ENCODE assay signal across 8 mouse cellular contexts in the genomic region with DNA sequence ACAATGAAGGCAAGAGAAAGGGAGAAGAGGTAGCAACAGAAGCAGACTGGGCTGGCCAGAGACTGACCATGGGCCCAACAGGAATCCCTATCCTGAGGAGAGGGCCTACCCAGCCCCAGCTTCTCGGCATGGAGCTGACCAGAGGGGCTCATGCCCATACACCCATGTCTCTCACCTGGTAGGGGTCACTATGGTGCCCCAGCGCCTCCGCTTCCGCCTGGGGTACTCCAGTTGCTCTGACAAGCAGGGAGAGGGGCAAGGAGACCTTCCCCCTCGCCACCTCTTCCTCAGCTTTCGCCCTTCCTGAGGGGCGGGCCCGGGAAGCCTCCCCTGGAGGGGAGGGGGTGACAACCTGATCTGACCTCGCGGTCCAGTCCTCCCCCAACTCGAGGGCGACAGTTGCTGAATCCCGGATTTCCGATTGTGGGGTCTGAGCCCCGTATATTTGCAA. TPM values are rescaled to one million over a fixed set of nuclear protein-coding genes. Genes with fewer than 3 reads are reported as not detected.
DNase-seq lines count a peak whose midpoint lies in the region; ATAC-seq and TF ChIP-seq lines count a peak whose summit lies in the region.

No protein-coding gene starts in this region.

- intact Hi-C loops in left cerebral cortex, postnatal 10 days (cut with DNase I) = no loop called here

- H3K4me1 ChIP-seq in lung, adult 2 months (ENCODE audit: control insufficient read depth, insufficient read depth, low read length) = peaks cover 18% of the 10 kb centered on the region
- H3K4me1 ChIP-seq in heart, embryonic 14.5 days (ENCODE audit: control insufficient read depth in 2 of 2, insufficient read depth in 2 of 2, low read length in 2 of 2) = peaks cover 5 to 27% of the 10 kb centered on the region in 2 experiments; a peak in 3 of 4 replicates

- H3K4me2 ChIP-seq in heart, embryonic 14.5 days (ENCODE audit: low read length) = peak overlapping the region; percentile 95

- peak; percentile 6; the same call in 1 of the 2 replicates for TF ChIP-seq POLR2A in lung, adult 2 months (IDR thresholded peaks at IDR 0.05; ENCODE audit: borderline replicate concordance, extremely low read depth, low read depth, low read length)

- H3K4me3 ChIP-seq in lung, adult 2 months (replicated peaks; ENCODE audit: extremely low read depth, low read depth, low read length) = peak overlapping the region; percentile 85
- peak overlapping the region; percentile 84 to 89 for H3K4me3 ChIP-seq in heart, embryonic 14.5 days (ENCODE audit: control insufficient read depth in 1 of 2, insufficient read depth in 1 of 2, low read depth in 1 of 2, low read length in 2 of 2)

- H3K27ac ChIP-seq in heart, embryonic 14.5 days (replicated peaks in 1 of 2; ENCODE audit: control insufficient read depth in 1 of 2, insufficient read depth in 1 of 2, low read depth in 2 of 2, low read length in 2 of 2) = peak overlapping the region; percentile 94 to 97

- WGBS in lung, adult 2 months = 0% methylated on average over 15 of the region's 15 CpGs
- WGBS in heart, embryonic 14.5 days = under 1% methylated on average over 15 of the region's 15 CpGs

- H3K36me3 ChIP-seq in heart, embryonic 14.5 days (ENCODE audit: control insufficient read depth, insufficient read depth, low read length) = peaks cover 18% of the 10 kb centered on the region

- H3K9me3 ChIP-seq in heart, embryonic 14.5 days (ENCODE audit: control insufficient read depth, low read length) = no peaks in the 10 kb centered on the region

- H3K27me3 ChIP-seq in heart, embryonic 14.5 days (ENCODE audit: control insufficient read depth, insufficient read depth, low read length) = no peaks in the 10 kb centered on the region

- no peak for DNase-seq in lung, adult 2 months
- DNase-seq in lung, postnatal 14 days = no peak
- peak; percentile 45 to 47 for DNase-seq in cerebellum, postnatal 14 days
- peak; percentile 42 for DNase-seq in liver
- peak; percentile 13 for DNase-seq in retina, embryonic 14.5 days (ENCODE audit: low spot score)
- no peak for DNase-seq in natural killer cell, adult 2 months (ENCODE audit: low spot score in 2 of 2)
- DNase-seq in left cerebral cortex, postnatal 10 days (ENCODE audit: extremely low spot score in 1 of 2, low spot score in 2 of 2) = no peak

- H3K9ac ChIP-seq in heart, embryonic 14.5 days (ENCODE audit: low read length) = peak overlapping the region; percentile 96

- TF ChIP-seq CTCF in lung, adult 2 months (IDR thresholded peaks at IDR 0.05; ENCODE audit: insufficient read depth, low read length) = no peak

- ATAC-seq in heart, embryonic 14.5 days (ENCODE audit: insufficient number of reproducible peaks, insufficient read depth, low FRiP score, low read depth) = no peak

RNA-seq across cellular contexts. Expression of a gene that starts 0.7 kb away (rescaled TPM):
- polyA plus RNA-seq in lung, adult 2 months (2012; rRNA removed) = 174 and 210 TPM in 2 replicates
- 19.8 and 21.7 TPM in 2 replicates for polyA plus RNA-seq in heart, embryonic 14.5 days (2014; fragmentation: Nextera tagmentation; extraction: Ambion mirVana)
- total RNA-seq in left cerebral cortex, postnatal 10 days (2021) = 100 to 1,000 TPM; 161 to 168 TPM

RNA-seq across cellular contexts. Expression of a gene that starts 21.6 kb away (rescaled TPM):
- polyA plus RNA-seq in lung, adult 2 months (2012; rRNA removed) = 66.0 and 68.9 TPM in 2 replicates
- polyA plus RNA-seq in heart, embryonic 14.5 days (2014; fragmentation: Nextera tagmentation; extraction: Ambion mirVana) = 47.9 and 51.9 TPM in 2 replicates
- 10 to 100 TPM; 51.5 to 56.4 TPM for total RNA-seq in left cerebral cortex, postnatal 10 days (2021)

RNA-seq across cellular contexts. Expression of a gene that starts 22.0 kb away (rescaled TPM):
- polyA plus RNA-seq in lung, adult 2 months (2012; rRNA removed) = 6.2 and 7.5 TPM in 2 replicates
- 10.7 and 11.5 TPM in 2 replicates for polyA plus RNA-seq in heart, embryonic 14.5 days (2014; fragmentation: Nextera tagmentation; extraction: Ambion mirVana)
- total RNA-seq in left cerebral cortex, postnatal 10 days (2021) = 10 to 100 TPM; 32.4 to 41.1 TPM

RNA-seq across cellular contexts. Expression of a gene that starts 36.5 kb away (rescaled TPM):
- polyA plus RNA-seq in lung, adult 2 months (2012; rRNA removed) = 0.22 and 0.74 TPM in 2 replicates
- 0.14 TPM in 1 of 2 replicates, not detected in the other for polyA plus RNA-seq in heart, embryonic 14.5 days (2014; fragmentation: Nextera tagmentation; extraction: Ambion mirVana)
- total RNA-seq in left cerebral cortex, postnatal 10 days (2021) = 10 to 100 TPM; 74.1 to 80.3 TPM

RNA-seq across cellular contexts. Expression of a gene that starts 39.0 kb away (rescaled TPM):
- 83.6 and 92.9 TPM in 2 replicates for polyA plus RNA-seq in lung, adult 2 months (2012; rRNA removed)
- 21.6 and 22.7 TPM in 2 replicates for polyA plus RNA-seq in heart, embryonic 14.5 days (2014; fragmentation: Nextera tagmentation; extraction: Ambion mirVana)
- 10 to 100 TPM; 22.4 to 25.2 TPM for total RNA-seq in left cerebral cortex, postnatal 10 days (2021)

Comparison
In these comparisons a context has a peak if more than half of its experiments do, and no peak if none do; other contexts are left out.
1. DNase-seq: peak in cerebellum, postnatal 14 days (2 of 2), liver (single experiment) and retina, embryonic 14.5 days (single experiment); none in lung, adult 2 months (single experiment), lung, postnatal 14 days (single experiment), natural killer cell, adult 2 months (0 of 2) and left cerebral cortex, postnatal 10 days (0 of 2).